Mouse (Mus musculus) stomach, postnatal 0 days (tissue): ENCODE results near the gene Zfp772. TPM values are rescaled to one million over a fixed set of nuclear protein-coding genes. Genes with fewer than 3 reads are reported as not detected.

Source experiments
- ATAC-seq: fragments of 200-750 bp; cut with Nextera tagmentation; 2 replicates; pipeline ENCODE4 v1.8.0; 2017; ENCODE audit not compliant: low FRiP score, low TSS enrichment
- DNase-seq: peaks from one replicate; pipeline ENCODE4 v3.0.0-alpha.2; 2016; ENCODE audit warnings: low spot score
- H3K27ac ChIP-seq: fragments of 300-500 bp; sonication (generic); replicated peaks from 2 replicates; pipeline ENCODE4 v1.5.1; 2014; ENCODE audit warnings: mild to moderate bottlenecking, control low read depth
- H3K27me3 ChIP-seq: fragments of 300-500 bp; sonication (generic); 2 replicates; pipeline ENCODE4 v1.6.1; 2014; ENCODE audit warnings: low read length; ENCODE audit not compliant: control insufficient read depth, insufficient read depth
- H3K36me3 ChIP-seq: fragments of 300-500 bp; sonication (generic); 2 replicates; pipeline ENCODE4 v1.6.1; 2014; ENCODE audit warnings: low read length, mixed read lengths; ENCODE audit not compliant: control insufficient read depth, insufficient read depth
- H3K4me1 ChIP-seq: fragments of 300-500 bp; sonication (generic); replicated peaks from 2 replicates; pipeline ENCODE4 v1.6.1; 2014; ENCODE audit warnings: antibody characterized with exemption; ENCODE audit not compliant: control insufficient read depth, insufficient read depth
- H3K4me2 ChIP-seq: fragments of 300-500 bp; sonication (generic); replicated peaks from 2 replicates; pipeline ENCODE4 v1.6.1; 2014; ENCODE audit warnings: low read depth, mild to moderate bottlenecking, control low read depth, moderate library complexity
- H3K4me3 ChIP-seq: fragments of 300-500 bp; sonication (generic); 2 replicates; pipeline ENCODE4 v1.5.1; 2014; ENCODE audit warnings: low read depth, low read length, control low read depth
- H3K9ac ChIP-seq: fragments of 300-500 bp; sonication (generic); 2 replicates; pipeline ENCODE4 v1.6.1; 2014; ENCODE audit warnings: mild to moderate bottlenecking, low read length, control low read depth, mixed read lengths
- H3K9me3 ChIP-seq: fragments of 300-500 bp; sonication (generic); 2 replicates; pipeline ENCODE4 v1.6.1; 2016; ENCODE audit warnings: low read length; ENCODE audit not compliant: control insufficient read depth
- CTCF ChIP-seq: IDR thresholded peaks from 2 replicates; pipeline ENCODE4 v1.5.1; 2016; ENCODE audit warnings: antibody characterized with exemption, low read depth, mild to moderate bottlenecking, moderate library complexity
- EP300 ChIP-seq: optimal IDR thresholded peaks from 2 replicates; pipeline ENCODE3; 2016; ENCODE audit warnings: antibody characterized with exemption
- WGBS: fragments of 180-500 bp; shearing (Covaris S2); extraction: QIAGEN DNeasy Blood & Tissue Kit; methylation state at CpG from one replicate; pipeline ENCODE4 v1.1.7; 2014; 5-methylcytosine and 5-hydroxymethylcytosine counted together
- polyA plus RNA-seq: library from polyadenylated mRNA; unstranded; fragments of >200 nt; fragmentation: Nextera tagmentation; extraction: Ambion mirVana; gene quantifications from 2 replicates; pipeline ENCODE4 v1.2.1, GENCODE M21; 2015

The Zfp772 gene
- polyA plus RNA-seq, 1 experiment from 2014 or later = 7.4 TPM

- DNase-seq = peak; percentile 68
- peak; percentile 95 for ATAC-seq
- peak within 1 kb of the TSS; percentile 65 for H3K9ac ChIP-seq
- WGBS = under 1% methylated on average over 26 of the region's 26 CpGs
- peak within 1 kb of the TSS; percentile 74 for H3K4me2 ChIP-seq
- H3K27ac ChIP-seq = peak within 1 kb of the TSS; percentile 58; the same call in 1 of the 2 replicates
- no peaks in the 10 kb centered on the region for H3K9me3 ChIP-seq
- TF ChIP-seq EP300 = no peak
- TF ChIP-seq CTCF = peak; percentile 49
- peak within 1 kb of the TSS; percentile 54 for H3K4me3 ChIP-seq
- no peaks in the 10 kb centered on the region for H3K27me3 ChIP-seq
- H3K36me3 ChIP-seq = 0 out of 2 replicates have a peak, but pooled peaks cover 4% of the 10 kb centered on the region
- H3K4me1 ChIP-seq = 0 out of 2 replicates have a peak, but pooled peaks cover 2% of the 10 kb centered on the region
These were observed 38.3 kb downstream of the Zfp772 start, which contains the start of gene Zfp418 for GRCm38 (mm10) chr7:7171227-7172147. TSS of gene Zfp418 (plus strand) at chr7:7171330.

Other genes starting within 250 kb of the Zfp772 start
- gene Aurkc, start 214.7 kb downstream of the Zfp772 start, polyA plus RNA-seq = not detected in 2 replicates
- 10.0 and 10.7 TPM in 2 replicates for gene Zfp954, start 88.5 kb downstream of the Zfp772 start, polyA plus RNA-seq
- 0.45 and 0.63 TPM in 2 replicates for gene Zfp773, start 73.2 kb downstream of the Zfp772 start, polyA plus RNA-seq
- gene Zfp418, start 38.7 kb downstream of the Zfp772 start, polyA plus RNA-seq = 1.2 and 1.4 TPM in 2 replicates
- gene Vmn2r29, start 37.3 kb upstream of the Zfp772 start, polyA plus RNA-seq = 0.27 and 0.34 TPM in 2 replicates
- gene Gm45844, start 68.3 kb upstream of the Zfp772 start, polyA plus RNA-seq = 1.8 and 2.3 TPM in 2 replicates
- gene Clcn4, start 90.9 kb upstream of the Zfp772 start, polyA plus RNA-seq = 34.6 and 35.5 TPM in 2 replicates
- 0.01 TPM in 1 of 2 replicates, not detected in the other for gene Vmn2r30, start 127.6 kb upstream of the Zfp772 start, polyA plus RNA-seq
- not detected in 2 replicates for gene Gm45783, start 164.6 kb upstream of the Zfp772 start, polyA plus RNA-seq
- gene Vmn2r31, start 189.7 kb upstream of the Zfp772 start, polyA plus RNA-seq = 0.01 TPM in 1 of 2 replicates, not detected in the other